Mouse (Mus musculus): ENCODE results near the gene Tbxa2r. TPM values are rescaled to one million over a fixed set of nuclear protein-coding genes. Genes with fewer than 3 reads are reported as not detected.

Tbxa2r gene
- polyA plus RNA-seq, 1 experiment from 2014 or later: 6.7 TPM

DNA sequence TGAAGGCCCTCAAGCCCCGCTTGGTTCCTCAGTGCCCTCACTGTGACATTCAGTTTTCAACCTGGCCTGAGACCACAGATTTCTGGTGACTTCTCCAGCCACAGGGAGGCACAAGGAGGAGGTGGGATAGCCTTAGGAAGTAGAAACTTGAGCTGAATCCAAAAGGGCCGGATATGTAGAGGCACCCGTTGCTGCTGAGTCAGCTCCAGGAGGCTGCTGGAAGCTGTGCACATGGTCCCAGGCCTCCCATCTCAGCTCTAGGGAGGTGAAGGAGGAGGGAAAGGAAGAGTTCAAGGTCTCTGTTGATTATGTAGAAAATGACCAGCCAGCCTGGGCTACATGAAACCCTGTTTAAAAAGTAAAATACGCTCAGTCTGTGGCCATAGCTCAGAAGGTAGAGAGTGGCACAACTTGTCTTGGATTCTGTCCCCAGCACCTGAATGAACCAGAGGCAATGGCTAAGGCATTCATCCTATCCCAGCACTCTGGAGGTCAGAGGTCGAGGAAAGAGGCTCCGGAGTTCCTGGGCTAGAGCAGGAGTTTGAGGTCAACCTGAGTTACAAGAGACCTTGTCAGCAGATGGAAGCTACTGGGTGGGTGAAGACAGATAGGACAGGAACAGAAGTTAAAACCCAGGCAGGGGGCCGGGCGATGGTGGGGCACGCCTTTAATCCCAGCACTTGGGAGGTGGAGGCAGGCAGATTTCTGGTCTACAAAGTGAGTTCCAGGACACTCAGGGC lies 26.4 kb downstream of the Tbxa2r start:
- Histone ChIP-seq H3K27ac (0 out of 2 replicates have a peak overlapping the region, but pooled peaks have one; percentile 32), H3K36me3 (peaks cover 8% of the 10 kb centered on the region), H3K4me2 (no peak overlapping the region), H3K27me3 (replicated peaks) (no peaks in the 10 kb centered on the region), H3K4me1 (peaks cover 74% of the 10 kb centered on the region), H3K9ac (no peak overlapping the region), H3K9me3 (replicated peaks) (no peaks in the 10 kb centered on the region), H3K4me3 (no peak overlapping the region)
- no peak for ATAC-seq
- 63% methylated on average over 9 of the region's 9 CpGs for WGBS (ENCODE audit: insufficient replicate concordance)

DNA sequence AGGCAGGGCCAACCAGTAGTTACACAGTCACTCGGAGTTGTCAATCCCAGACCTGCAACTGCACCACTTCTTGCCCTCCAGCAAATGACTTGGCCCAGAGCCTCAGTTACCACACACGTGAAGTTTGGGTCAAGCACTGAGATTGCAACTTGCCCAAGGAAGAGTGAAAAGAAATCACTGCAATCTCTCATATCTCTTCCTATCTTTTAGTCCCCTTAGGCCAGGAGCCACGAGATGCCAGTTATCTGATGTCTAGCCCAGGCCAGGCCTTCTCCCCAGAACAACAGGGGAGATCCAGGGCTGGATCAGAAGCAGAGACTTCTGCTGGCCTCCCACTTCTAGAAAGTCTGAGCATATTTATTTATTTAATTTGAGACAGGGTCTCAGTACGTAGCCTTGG lies 27.0 kb downstream of the Tbxa2r start:
- WGBS (ENCODE audit: insufficient replicate concordance): 57% methylated on average over 4 of the region's 4 CpGs
- Histone ChIP-seq H3K4me2 (no peak overlapping the region), H3K36me3 (peaks cover 15% of the 10 kb centered on the region), H3K9me3 (replicated peaks) (no peaks in the 10 kb centered on the region), H3K9ac (no peak overlapping the region), H3K4me3 (no peak overlapping the region), H3K27ac (peak overlapping the region; percentile 94; the same call in 1 of the 2 replicates), H3K4me1 (peaks cover 80% of the 10 kb centered on the region), H3K27me3 (replicated peaks) (no peaks in the 10 kb centered on the region)
- ATAC-seq: no peak

DNA sequence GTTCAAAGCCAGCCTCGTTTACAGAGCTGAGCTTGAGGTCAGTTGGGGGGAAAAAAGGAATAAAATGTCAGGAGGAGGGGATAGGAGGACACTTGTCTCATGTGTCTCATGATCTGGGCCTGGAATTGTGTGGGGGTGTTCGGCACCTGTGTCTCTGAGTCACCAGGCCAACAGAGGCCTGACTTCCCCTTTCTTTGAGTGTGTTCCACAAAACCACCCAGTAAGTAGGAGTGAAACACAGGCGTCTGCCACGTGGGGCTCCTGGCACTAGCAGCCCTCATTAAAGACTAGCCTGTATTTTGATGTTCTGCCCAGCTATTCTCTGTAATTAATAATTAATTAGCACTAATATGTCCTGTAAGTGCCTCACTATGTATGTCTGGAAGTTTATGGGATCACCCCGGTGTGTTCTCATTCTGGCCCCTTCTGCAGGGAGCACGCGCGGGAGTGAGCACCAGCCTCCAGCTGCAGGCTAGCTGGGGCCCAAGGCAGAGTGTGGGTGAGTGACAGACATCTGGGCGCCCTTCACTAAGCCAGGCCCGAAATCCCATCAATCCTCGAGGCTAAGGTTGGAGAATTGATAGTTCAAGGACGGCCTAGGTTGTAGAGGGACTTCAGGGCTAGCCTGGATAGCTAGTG lies 27.9 kb downstream of the Tbxa2r start:
- peak overlapping the region; percentile 94 for H3K27ac ChIP-seq
- H3K4me2 ChIP-seq: peak overlapping the region; percentile 96
- no peak for ATAC-seq
- 33% methylated on average over 12 of the region's 12 CpGs for WGBS (ENCODE audit: insufficient replicate concordance)
- H3K27me3 ChIP-seq (replicated peaks): no peaks in the 10 kb centered on the region
- H3K36me3 ChIP-seq: peaks cover 24% of the 10 kb centered on the region
- H3K9me3 ChIP-seq (replicated peaks): no peaks in the 10 kb centered on the region
- peaks cover 83% of the 10 kb centered on the region for H3K4me1 ChIP-seq
- peak overlapping the region; percentile 90 for H3K4me3 ChIP-seq
- peak overlapping the region; percentile 61 for H3K9ac ChIP-seq

DNA sequence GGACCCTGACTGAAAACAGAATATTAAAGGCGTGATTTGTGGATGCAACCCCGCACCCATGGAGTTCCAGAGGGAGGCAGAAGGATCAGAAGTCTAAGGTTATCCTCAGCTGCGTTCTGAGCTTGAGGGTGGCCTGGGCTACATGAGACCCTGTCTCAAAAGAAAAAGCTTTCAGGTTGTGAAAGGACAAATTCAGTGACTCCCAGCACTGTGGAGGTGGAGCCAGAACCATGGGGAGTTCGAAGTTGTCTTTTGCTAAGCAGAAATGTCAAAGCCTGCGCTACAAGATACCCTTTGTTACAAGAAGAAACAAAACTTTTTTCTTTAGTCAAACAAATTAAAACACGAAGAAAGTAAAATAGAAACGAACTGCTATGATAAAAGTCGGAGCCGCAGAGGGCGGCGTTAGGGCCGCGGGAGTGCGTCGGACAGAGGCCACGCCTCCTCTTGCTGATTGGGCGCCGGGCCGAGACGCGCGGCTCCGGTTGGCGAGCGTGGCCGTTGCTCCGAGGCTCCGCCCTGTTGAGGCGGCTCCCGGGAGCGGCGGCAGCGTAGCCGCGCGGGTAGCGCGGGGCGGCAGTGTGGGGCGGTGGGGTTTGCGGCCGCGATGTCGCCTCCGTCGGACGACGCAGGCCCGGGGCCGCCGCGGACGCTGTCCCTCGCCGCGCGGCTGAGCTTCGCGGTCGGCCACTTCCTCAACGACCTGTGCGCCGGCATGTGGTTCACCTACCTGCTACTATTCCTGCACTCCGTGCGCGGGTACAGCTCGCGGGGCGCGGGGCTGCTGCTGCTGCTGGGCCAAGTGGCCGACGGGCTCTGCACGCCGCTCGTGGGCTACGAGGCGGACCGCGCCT lies 28.7 kb downstream of the Tbxa2r start, which contains the start of gene Mfsd12:
Mfsd12 (plus strand) TSS at position 501 of the 854 bp plus-strand sequence.
- peaks cover 83% of the 10 kb centered on the region for H3K4me1 ChIP-seq
- peak within 1 kb of the TSS; percentile 100 for H3K9ac ChIP-seq
- H3K36me3 ChIP-seq: peaks cover 31% of the 10 kb centered on the region
- H3K9me3 ChIP-seq (replicated peaks): no peaks in the 10 kb centered on the region
- no peaks in the 10 kb centered on the region for H3K27me3 ChIP-seq (replicated peaks)
- H3K4me3 ChIP-seq: peak within 1 kb of the TSS; percentile 90
- H3K4me2 ChIP-seq: peak within 1 kb of the TSS; percentile 96
- peak within 1 kb of the TSS; percentile 94 for H3K27ac ChIP-seq
- peak; percentile 85 for ATAC-seq
- WGBS (ENCODE audit: insufficient replicate concordance): 2% methylated on average over 79 of the region's 79 CpGs

DNA sequence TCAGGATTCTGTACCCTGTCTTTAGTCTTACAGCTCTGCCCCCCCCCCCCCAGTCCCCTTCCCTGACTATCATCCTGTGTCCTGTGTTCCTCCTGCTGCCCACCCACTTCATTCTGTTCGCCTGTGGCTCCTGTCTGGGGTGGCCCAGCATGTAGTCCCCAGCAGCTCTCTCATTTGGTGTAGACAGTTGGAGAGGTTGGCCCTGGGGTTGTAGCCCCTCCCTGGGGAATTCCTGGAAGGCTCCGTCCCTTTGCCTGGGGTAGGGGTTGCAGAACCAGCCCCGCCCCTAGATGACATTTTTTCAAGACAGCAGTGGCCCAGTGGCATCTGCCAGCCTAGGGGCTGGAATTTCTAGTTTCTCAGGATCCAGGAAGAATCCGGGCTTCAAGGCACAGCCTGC lies 29.7 kb downstream of the Tbxa2r start:
- Histone ChIP-seq H3K4me2 (peak overlapping the region; percentile 96), H3K36me3 (peaks cover 40% of the 10 kb centered on the region), H3K9me3 (replicated peaks) (no peaks in the 10 kb centered on the region), H3K9ac (peak overlapping the region; percentile 100), H3K27ac (peak overlapping the region; percentile 94), H3K27me3 (replicated peaks) (no peaks in the 10 kb centered on the region), H3K4me1 (peaks cover 83% of the 10 kb centered on the region), H3K4me3 (peak overlapping the region; percentile 90)
- ATAC-seq: no peak
- WGBS (ENCODE audit: insufficient replicate concordance): 10% methylated on average over 4 of the region's 4 CpGs

DNA sequence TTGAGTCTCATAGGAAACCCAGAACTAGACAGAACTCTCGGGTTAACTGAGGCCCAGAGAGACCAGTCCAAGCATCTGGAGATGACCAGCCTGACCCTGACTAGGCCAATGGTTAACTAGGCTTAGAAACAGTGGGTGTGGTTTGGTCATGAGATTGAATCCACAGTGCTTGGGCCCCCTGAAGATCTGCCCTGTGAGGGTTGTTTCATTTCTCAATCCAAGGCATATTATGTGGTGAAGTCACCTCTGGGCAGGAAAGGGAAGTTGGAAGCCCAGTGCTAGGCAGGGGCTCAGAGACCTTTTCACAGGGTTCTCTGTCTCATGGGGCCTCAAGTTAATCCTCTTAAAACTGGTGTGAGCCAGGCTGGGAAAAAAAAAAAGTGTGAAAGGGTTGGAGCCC lies 30.3 kb downstream of the Tbxa2r start:
- Histone ChIP-seq H3K27me3 (replicated peaks) (no peaks in the 10 kb centered on the region), H3K9ac (peak overlapping the region; percentile 100), H3K4me3 (peak overlapping the region; percentile 90), H3K4me2 (peak overlapping the region; percentile 96), H3K9me3 (replicated peaks) (no peaks in the 10 kb centered on the region), H3K36me3 (peaks cover 46% of the 10 kb centered on the region), H3K27ac (peak overlapping the region; percentile 94), H3K4me1 (peaks cover 90% of the 10 kb centered on the region)
- 43% methylated on average over 1 of the region's 1 CpGs for WGBS (ENCODE audit: insufficient replicate concordance)
- ATAC-seq: no peak

DNA sequence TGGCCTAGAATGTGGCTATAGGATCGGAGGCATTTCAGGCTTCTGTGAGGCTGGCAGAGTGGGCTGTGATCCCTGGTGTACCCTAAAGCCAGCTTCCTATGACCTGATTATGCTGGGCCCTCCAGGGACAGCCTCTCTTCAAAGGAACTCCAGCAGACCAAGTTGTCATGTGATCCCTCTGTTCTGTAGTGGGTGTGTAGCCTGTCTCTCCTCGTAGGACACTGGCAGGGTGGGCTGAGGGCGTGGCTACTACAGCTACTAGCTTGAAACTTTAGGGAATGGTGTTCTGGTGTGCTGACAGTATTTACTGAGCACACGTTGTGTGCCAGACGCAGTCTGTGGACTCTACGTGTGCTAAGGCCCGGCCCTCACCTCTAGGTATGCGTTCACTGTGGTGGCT lies 32.2 kb downstream of the Tbxa2r start:
- WGBS (ENCODE audit: insufficient replicate concordance): 66% methylated on average over 8 of the region's 8 CpGs
- no peak for ATAC-seq
- Histone ChIP-seq H3K4me2 (peak overlapping the region; percentile 96), H3K9me3 (replicated peaks) (no peaks in the 10 kb centered on the region), H3K36me3 (peaks cover 54% of the 10 kb centered on the region), H3K9ac (peak overlapping the region; percentile 100), H3K4me3 (peak overlapping the region; percentile 8; the same call in 1 of the 2 replicates), H3K27me3 (replicated peaks) (no peaks in the 10 kb centered on the region), H3K4me1 (peaks cover 92% of the 10 kb centered on the region), H3K27ac (peak overlapping the region; percentile 94)

DNA sequence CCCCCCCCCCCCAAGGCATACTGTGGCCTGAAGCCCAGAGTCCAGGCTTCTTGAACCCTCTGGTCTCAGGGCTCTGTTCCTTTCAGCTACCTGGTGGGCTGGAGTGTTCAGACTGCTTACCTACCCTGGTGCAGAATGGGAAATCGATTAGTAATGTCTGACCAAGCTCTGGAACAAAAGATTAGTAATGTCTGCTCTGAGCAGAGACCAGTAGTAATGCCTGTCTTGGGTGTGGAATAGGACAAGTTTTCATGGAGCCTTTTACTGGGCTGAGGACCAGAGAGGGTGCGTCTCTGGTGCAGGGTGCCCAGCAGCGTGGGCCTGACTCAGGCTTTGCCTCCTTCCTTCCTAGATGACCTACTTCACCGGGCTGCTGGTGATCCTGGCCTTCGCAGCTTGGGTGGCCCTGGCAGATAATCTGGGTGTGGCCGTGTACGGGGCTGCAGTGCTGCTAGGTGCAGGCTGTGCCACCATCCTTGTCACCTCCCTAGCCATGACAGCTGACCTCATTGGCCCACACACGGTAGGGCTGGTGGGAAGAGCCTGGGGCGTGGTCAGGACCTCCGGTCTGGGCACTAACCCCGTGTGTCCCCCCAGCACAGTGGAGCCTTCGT lies 33.9 kb downstream of the Tbxa2r start:
- no peaks in the 10 kb centered on the region for H3K9me3 ChIP-seq (replicated peaks)
- 32% methylated on average over 12 of the region's 12 CpGs for WGBS (ENCODE audit: insufficient replicate concordance)
- ATAC-seq: peak; percentile 87
- H3K4me1 ChIP-seq: peaks cover 93% of the 10 kb centered on the region
- H3K9ac ChIP-seq: peak overlapping the region; percentile 62
- peak overlapping the region; percentile 94 for H3K27ac ChIP-seq
- peaks cover 69% of the 10 kb centered on the region for H3K36me3 ChIP-seq
- no peaks in the 10 kb centered on the region for H3K27me3 ChIP-seq (replicated peaks)
- peak overlapping the region; percentile 25 for H3K4me3 ChIP-seq
- H3K4me2 ChIP-seq: peak overlapping the region; percentile 96

DNA sequence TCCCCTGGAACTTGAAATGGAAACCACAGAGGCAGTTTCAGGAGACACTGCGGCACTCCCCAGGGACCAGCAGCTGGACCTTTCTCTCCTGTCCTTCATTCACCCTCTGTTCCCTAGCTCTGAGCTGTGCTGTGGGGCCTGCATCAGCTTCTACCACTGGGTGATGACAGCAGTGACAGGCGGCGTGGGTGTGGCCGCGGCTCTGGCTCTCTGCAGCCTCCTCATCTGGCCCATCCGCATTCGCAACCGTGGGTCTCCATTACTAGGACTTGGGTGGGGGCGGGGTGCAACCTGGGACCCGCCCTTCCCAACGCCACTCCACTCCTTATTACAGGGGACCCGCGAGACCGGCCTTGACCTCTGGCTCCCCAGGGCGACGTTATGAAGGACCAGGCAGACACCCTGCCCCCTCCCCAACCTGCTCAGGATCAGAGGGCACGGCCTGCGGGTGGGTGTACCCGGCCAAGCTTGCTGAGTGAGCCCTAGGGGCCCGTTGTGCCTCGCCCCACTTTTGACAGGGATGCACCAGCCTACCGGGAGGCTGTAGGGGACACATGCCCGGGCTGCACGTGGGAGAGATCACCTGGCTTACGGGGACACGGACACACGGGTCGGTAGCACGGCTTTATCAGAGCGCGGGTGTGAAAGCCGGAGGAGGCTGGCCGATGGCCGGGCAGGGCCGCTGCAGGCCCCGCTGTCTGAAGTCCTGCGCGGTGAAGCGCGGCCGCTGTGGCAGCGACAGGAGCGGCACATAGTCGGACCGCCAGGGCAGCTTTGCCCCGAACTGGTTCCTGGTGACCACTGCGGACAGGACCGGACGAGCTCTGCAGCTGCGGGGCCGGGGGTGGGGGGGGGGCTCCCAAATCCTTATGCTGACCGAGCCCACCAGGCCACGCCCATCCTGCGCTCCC lies 35.2 kb downstream of the Tbxa2r start:
- peaks cover 82% of the 10 kb centered on the region for H3K36me3 ChIP-seq
- ATAC-seq: peak; percentile 30

DNA sequence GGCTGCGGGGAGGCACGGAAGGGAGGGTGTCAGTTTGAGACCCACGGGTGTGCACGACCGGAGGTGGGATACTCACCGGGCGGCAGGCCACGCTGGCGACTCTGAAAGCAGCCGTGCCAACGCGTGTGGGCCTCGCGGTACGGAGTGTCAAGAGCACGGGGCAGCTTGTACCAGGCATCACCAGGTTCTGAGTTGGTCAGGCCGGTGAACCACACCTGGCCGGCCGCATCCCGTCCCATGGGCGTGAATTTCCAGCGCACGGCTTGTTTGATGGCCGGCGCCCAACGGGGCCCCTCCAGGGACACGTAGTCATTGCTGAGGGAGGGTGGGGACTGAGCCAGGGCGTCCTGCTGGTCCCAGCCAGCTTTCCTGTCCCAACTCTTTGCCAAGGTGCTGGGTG lies 36.1 kb downstream of the Tbxa2r start:
- Histone ChIP-seq H3K4me2 (peak overlapping the region; percentile 96), H3K9ac (peak overlapping the region; percentile 62), H3K4me1 (peaks cover 74% of the 10 kb centered on the region), H3K27ac (peak overlapping the region; percentile 94), H3K36me3 (peaks cover 85% of the 10 kb centered on the region), H3K27me3 (replicated peaks) (no peaks in the 10 kb centered on the region), H3K4me3 (0 out of 2 replicates have a peak overlapping the region, but pooled peaks have one; percentile 3), H3K9me3 (replicated peaks) (no peaks in the 10 kb centered on the region)
- no peak for ATAC-seq
- 50% methylated on average over 28 of the region's 28 CpGs for WGBS (ENCODE audit: insufficient replicate concordance)

More for the DNA sequence above, 35.2 kb downstream of the Tbxa2r start:
- peak overlapping the region; percentile 62 for H3K9ac ChIP-seq
- WGBS (ENCODE audit: insufficient replicate concordance): 38% methylated on average over 54 of the region's 54 CpGs
- peak overlapping the region; percentile 94 for H3K27ac ChIP-seq
- H3K9me3 ChIP-seq (replicated peaks): no peaks in the 10 kb centered on the region
- H3K4me2 ChIP-seq: peak overlapping the region; percentile 96
- no peaks in the 10 kb centered on the region for H3K27me3 ChIP-seq (replicated peaks)
- H3K4me3 ChIP-seq: peak overlapping the region; percentile 7
- H3K4me1 ChIP-seq: peaks cover 84% of the 10 kb centered on the region

Measured in liver, embryonic 12.5 days (tissue).